ENCODE assay signal across 15 mouse cellular contexts in genomic region chr5:75070132-75070531, GRCm38 (mm10). TPM values are rescaled to one million over a fixed set of nuclear protein-coding genes. Genes with fewer than 3 reads are reported as not detected.
A peak's percentile ranks its signal among the peaks of the same experiment; 100 is the strongest.
DNase-seq lines count a peak whose midpoint lies in the region; ATAC-seq and TF ChIP-seq lines count a peak whose summit lies in the region.
"Had no signal": no experiment of that assay in that cellular context is flagged by ENCODE, and none has a peak within 500 bp of the region (broad histone marks: within the 10 kb centered on the region; RNA-seq: fewer than 3 reads in every experiment).

No protein-coding gene starts in this region.

- no peak overlapping the region for H3K4me2 ChIP-seq in hindbrain, postnatal 0 days (ENCODE audit: low read depth, low read length)
- 0 out of 2 replicates have a peak overlapping the region, but pooled peaks have one; percentile 4 for H3K4me2 ChIP-seq in forebrain, embryonic 16.5 days (ENCODE audit: low read length)
- H3K4me2 ChIP-seq in neural tube, embryonic 12.5 days (replicated peaks): peak overlapping the region; percentile 37

- peak overlapping the region; percentile 26; the same call in 1 of the 2 replicates for H3K4me3 ChIP-seq in hindbrain, embryonic 10.5 days
- H3K4me3 ChIP-seq in hindbrain, postnatal 0 days (ENCODE audit: low read length): no peak overlapping the region
- H3K4me3 ChIP-seq in forebrain, embryonic 16.5 days (replicated peaks; ENCODE audit: low read length): no peak overlapping the region
- no peak overlapping the region for H3K4me3 ChIP-seq in neural tube, embryonic 12.5 days
- H3K4me3 ChIP-seq in gastrocnemius, adult 2 months: no peak overlapping the region

- 0% methylated on average over 13 of the region's 13 CpGs for WGBS in hindbrain, embryonic 10.5 days
- 6% methylated on average over 13 of the region's 13 CpGs for WGBS in hindbrain, postnatal 0 days
- 2% methylated on average over 13 of the region's 13 CpGs for WGBS in forebrain, embryonic 16.5 days
- 0% methylated on average over 13 of the region's 13 CpGs for WGBS in neural tube, embryonic 12.5 days

- peaks cover 66% of the 10 kb centered on the region for H3K4me1 ChIP-seq in hindbrain, embryonic 10.5 days (replicated peaks)
- H3K4me1 ChIP-seq in hindbrain, postnatal 0 days (ENCODE audit: insufficient read depth, low read length): no peaks in the 10 kb centered on the region
- H3K4me1 ChIP-seq in forebrain, embryonic 16.5 days (replicated peaks; ENCODE audit: control insufficient read depth, insufficient read depth, low read length): peaks cover 30% of the 10 kb centered on the region
- H3K4me1 ChIP-seq in neural tube, embryonic 12.5 days: peaks cover 59% of the 10 kb centered on the region

- ATAC-seq in hindbrain, postnatal 0 days: no peak
- ATAC-seq in forebrain, embryonic 16.5 days: peak; percentile 41
- peak; percentile 65 for ATAC-seq in neural tube, embryonic 12.5 days (ENCODE audit: low FRiP score, low read depth)
- ATAC-seq: intestine, postnatal 0 days; liver, postnatal 0 days; midbrain, embryonic 16.5 days had no signal

- peak overlapping the region; percentile 40; the same call in 1 of the 2 replicates for H3K27ac ChIP-seq in hindbrain, embryonic 10.5 days
- no peak overlapping the region for H3K27ac ChIP-seq in hindbrain, postnatal 0 days
- no peak overlapping the region for H3K27ac ChIP-seq in forebrain, embryonic 16.5 days (ENCODE audit: low read length)
- no peak overlapping the region for H3K27ac ChIP-seq in neural tube, embryonic 12.5 days
- H3K27ac ChIP-seq in gastrocnemius, adult 2 months: no peak overlapping the region

- H3K9ac ChIP-seq in hindbrain, postnatal 0 days (replicated peaks; ENCODE audit: low read length): no peak overlapping the region
- no peak overlapping the region for H3K9ac ChIP-seq in forebrain, embryonic 16.5 days (replicated peaks; ENCODE audit: low read depth, low read length)
- no peak overlapping the region for H3K9ac ChIP-seq in neural tube, embryonic 12.5 days
- H3K9ac ChIP-seq: liver, postnatal 0 days had no signal

- intact Hi-C loops in gastrocnemius, adult 2 months (cut with DNase I): no loop called here

- peak; percentile 51 for DNase-seq in hindbrain, embryonic 10.5 days (ENCODE audit: low spot score)
- no peak for DNase-seq in hindbrain, postnatal 0 days (ENCODE audit: low spot score)
- DNase-seq in embryo, embryonic 11 days: peak; percentile 65
- no peak for DNase-seq in kidney, adult 8-10 months
- DNase-seq in gastrocnemius, postnatal 4 days (ENCODE audit: low spot score in 2 of 2): no peak
- DNase-seq in gastrocnemius, adult 2 months: no peak
- DNase-seq: cerebellum, postnatal 14 days; liver, postnatal 0 days had no signal

- no peak for TF ChIP-seq CTCF in hindbrain, postnatal 0 days (IDR thresholded peaks at IDR 0.05; ENCODE audit: low read depth)
- TF ChIP-seq CTCF in gastrocnemius, adult 2 months (IDR thresholded peaks at IDR 0.05): no peak

- peaks cover 100% of the 10 kb centered on the region for H3K27me3 ChIP-seq in hindbrain, embryonic 10.5 days (ENCODE audit: insufficient read depth, poor library complexity, severe bottlenecking)
- peaks cover 62% of the 10 kb centered on the region for H3K27me3 ChIP-seq in hindbrain, postnatal 0 days (ENCODE audit: insufficient read depth, low read length)
- peaks cover 73% of the 10 kb centered on the region for H3K27me3 ChIP-seq in forebrain, embryonic 16.5 days (replicated peaks; ENCODE audit: control insufficient read depth, insufficient read depth, low read length)
- H3K27me3 ChIP-seq in neural tube, embryonic 12.5 days (replicated peaks): peaks cover 86% of the 10 kb centered on the region

- H3K9me3 ChIP-seq in hindbrain, embryonic 10.5 days: peaks cover 6% of the 10 kb centered on the region
- 0 out of 2 replicates have a peak, but pooled peaks cover under 1% of the 10 kb centered on the region for H3K9me3 ChIP-seq in hindbrain, postnatal 0 days (ENCODE audit: low read length)
- peaks cover 3% of the 10 kb centered on the region; the same call in 1 of the 2 replicates for H3K9me3 ChIP-seq in forebrain, embryonic 16.5 days (ENCODE audit: control insufficient read depth, low read length)
- H3K9me3 ChIP-seq in neural tube, embryonic 12.5 days: no peaks in the 10 kb centered on the region

- H3K36me3 ChIP-seq in hindbrain, embryonic 10.5 days: no peaks in the 10 kb centered on the region
- H3K36me3 ChIP-seq in hindbrain, postnatal 0 days (ENCODE audit: insufficient read depth, low read length): no peaks in the 10 kb centered on the region
- H3K36me3 ChIP-seq in forebrain, embryonic 16.5 days (ENCODE audit: control insufficient read depth, insufficient read depth): no peaks in the 10 kb centered on the region
- no peaks in the 10 kb centered on the region for H3K36me3 ChIP-seq in neural tube, embryonic 12.5 days

RNA-seq across cellular contexts. Expression of gene Gsx2, which starts 5.3 kb away (rescaled TPM):
- polyA plus RNA-seq in hindbrain, embryonic 10.5 days (2016; fragmentation: Nextera tagmentation; extraction: Ambion mirVana): 0.67 and 5.9 TPM in 2 replicates
- 0.47 TPM in 1 of 2 replicates, not detected in the other for total RNA-seq in hindbrain, postnatal 0 days (2014; rRNA removed)
- 0.14 TPM in 1 of 2 replicates, not detected in the other for polyA plus RNA-seq in hindbrain, postnatal 0 days (2015; fragmentation: Nextera tagmentation; extraction: Ambion mirVana)
- 3.3 and 6.0 TPM in 2 replicates for polyA plus RNA-seq in forebrain, embryonic 16.5 days (2015; fragmentation: Nextera tagmentation; extraction: Ambion mirVana)
- 9.4 and 12.2 TPM in 2 replicates for polyA plus RNA-seq in neural tube, embryonic 12.5 days (2016; fragmentation: Nextera tagmentation; extraction: Ambion mirVana)
- total RNA-seq in gastrocnemius, postnatal 4 days (2021): not detected
- not detected for total RNA-seq in gastrocnemius, adult 2 months (2021)
- total RNA-seq: adrenal gland, postnatal 4 days had no signal
- polyA plus RNA-seq: heart, embryonic 14.5 days; intestine, postnatal 0 days; liver, postnatal 0 days; urinary bladder, adult 2 months had no signal

RNA-seq across cellular contexts. Expression of gene Chic2, which starts 25.6 kb away (rescaled TPM):
- polyA plus RNA-seq in hindbrain, embryonic 10.5 days (2016; fragmentation: Nextera tagmentation; extraction: Ambion mirVana): 33.3 and 38.7 TPM in 2 replicates
- total RNA-seq in hindbrain, postnatal 0 days (2014; rRNA removed): 10.5 and 12.8 TPM in 2 replicates
- polyA plus RNA-seq in hindbrain, postnatal 0 days (2015; fragmentation: Nextera tagmentation; extraction: Ambion mirVana): 33.9 and 34.6 TPM in 2 replicates
- polyA plus RNA-seq in forebrain, embryonic 16.5 days (2015; fragmentation: Nextera tagmentation; extraction: Ambion mirVana): 26.9 and 31.6 TPM in 2 replicates
- polyA plus RNA-seq in neural tube, embryonic 12.5 days (2016; fragmentation: Nextera tagmentation; extraction: Ambion mirVana): 53.6 and 57.4 TPM in 2 replicates
- 10 to 100 TPM; 29.2 to 31.2 TPM for total RNA-seq in gastrocnemius, postnatal 4 days (2021)
- 10 to 100 TPM; 14.5 to 15.8 TPM for total RNA-seq in gastrocnemius, adult 2 months (2021)

Comparison
In these comparisons a context has a peak if more than half of its experiments do, and no peak if none do; other contexts are left out.
1. DNase-seq: peak in hindbrain, embryonic 10.5 days (single experiment) and embryo, embryonic 11 days (single experiment); none in hindbrain, postnatal 0 days (single experiment), kidney, adult 8-10 months (0 of 2), gastrocnemius, postnatal 4 days (0 of 2) and gastrocnemius, adult 2 months (single experiment).